Mouse (Mus musculus): ENCODE results near the gene Mfsd11.
"Not testable (repeated sequence)": the region's sequence is repeated elsewhere in the genome, so short reads cannot be mapped to it uniquely, and the experiment has no call there.

Mfsd11 gene

GRCm38 (mm10) chr11:116848086-116848876 lies 4.0 kb upstream of the Mfsd11 start:
- no peak for DNase-seq

DNA sequence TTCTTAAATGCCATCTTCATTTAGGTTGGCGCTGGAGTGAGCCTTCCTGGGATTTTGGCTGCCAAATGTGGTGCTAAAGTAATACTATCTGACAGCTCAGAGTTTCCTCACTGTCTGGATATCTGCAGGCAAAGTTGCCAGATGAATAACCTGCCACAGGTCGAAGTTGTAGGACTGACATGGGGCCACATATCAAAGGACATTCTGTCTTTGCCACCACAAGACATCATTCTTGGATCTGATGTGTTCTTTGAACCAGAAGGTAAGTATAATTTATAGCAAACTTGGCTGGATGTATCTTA lies 3.4 kb upstream of the Mfsd11 start:
- DNase-seq, result not testable (repeated sequence)

GRCm38 (mm10) chr11:116849587-116849986 lies 2.7 kb upstream of the Mfsd11 start:
- DNase-seq, result no peak

GRCm38 (mm10) chr11:116850085-116850484 lies 2.2 kb upstream of the Mfsd11 start:
- no peak for DNase-seq

GRCm38 (mm10) chr11:116850833-116851477 lies 1.3 kb upstream of the Mfsd11 start:
- DNase-seq, result no peak

- DNase-seq, result no peak
Measured at GRCm38 (mm10) chr11:116851576-116852290, 507 bp upstream of the Mfsd11 start.

DNA sequence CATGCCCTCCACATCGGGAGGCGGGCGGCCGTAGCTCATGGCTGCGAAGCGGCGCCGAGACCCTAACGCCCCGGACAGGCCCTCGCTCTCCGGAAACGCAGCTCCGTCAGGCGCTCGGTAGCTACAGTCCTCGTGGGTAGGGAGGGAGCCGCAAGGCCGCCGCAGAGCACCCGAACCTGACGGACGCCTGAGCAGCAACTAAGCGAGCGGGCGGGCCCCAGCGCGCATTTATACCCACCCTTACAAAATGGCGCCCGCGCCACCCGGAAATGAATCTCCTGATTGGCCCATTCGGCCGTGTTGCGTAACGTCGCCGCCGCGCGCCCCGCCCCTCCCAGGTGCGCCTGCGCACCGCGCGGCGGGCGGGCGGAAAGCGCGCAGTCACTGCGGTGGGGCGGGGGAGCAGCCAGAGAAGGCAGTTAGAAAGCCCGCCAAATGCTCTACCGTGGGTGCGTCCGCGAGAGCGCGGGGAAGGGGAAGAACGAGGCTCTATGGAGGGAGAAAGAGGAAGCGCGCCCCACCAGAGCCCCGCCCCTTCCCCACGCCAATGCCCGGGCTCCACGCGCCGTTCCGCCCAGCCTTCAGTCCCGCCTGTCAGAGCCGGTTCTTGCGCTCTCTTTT lies 761 bp downstream of the Mfsd11 start, which contains the start of gene Srsf2:
Gene Srsf2, minus strand, starts transcription at position 204 of the 621 bp plus-strand sequence.
- peak; percentile 97 to 98 for DNase-seq

DNA sequence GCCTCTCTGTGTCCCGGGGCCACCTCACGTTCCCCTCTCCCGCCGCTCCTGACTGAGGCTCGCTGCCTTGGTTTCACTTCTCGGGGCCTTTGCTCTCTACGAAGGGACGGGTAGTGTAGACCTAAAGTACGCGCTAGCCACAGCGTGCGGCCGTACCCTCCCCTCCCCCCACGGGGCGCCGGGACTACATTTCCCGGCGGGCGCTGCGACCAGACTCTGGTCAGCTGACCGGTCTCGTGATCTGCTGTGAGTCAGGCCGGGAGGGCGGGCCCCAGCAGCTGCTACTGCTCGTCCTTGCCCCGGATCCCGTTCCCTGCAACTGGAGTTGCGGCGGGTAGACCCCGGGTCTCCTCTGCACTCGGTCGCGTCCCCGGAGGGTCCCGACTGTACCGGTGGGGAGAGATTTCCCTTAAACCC lies 1.3 kb downstream of the Mfsd11 start:
- peak; percentile 97 to 98 for DNase-seq

- DNase-seq, result no peak
Measured at GRCm38 (mm10) chr11:116854279-116854678, 2.0 kb downstream of the Mfsd11 start.

DNA sequence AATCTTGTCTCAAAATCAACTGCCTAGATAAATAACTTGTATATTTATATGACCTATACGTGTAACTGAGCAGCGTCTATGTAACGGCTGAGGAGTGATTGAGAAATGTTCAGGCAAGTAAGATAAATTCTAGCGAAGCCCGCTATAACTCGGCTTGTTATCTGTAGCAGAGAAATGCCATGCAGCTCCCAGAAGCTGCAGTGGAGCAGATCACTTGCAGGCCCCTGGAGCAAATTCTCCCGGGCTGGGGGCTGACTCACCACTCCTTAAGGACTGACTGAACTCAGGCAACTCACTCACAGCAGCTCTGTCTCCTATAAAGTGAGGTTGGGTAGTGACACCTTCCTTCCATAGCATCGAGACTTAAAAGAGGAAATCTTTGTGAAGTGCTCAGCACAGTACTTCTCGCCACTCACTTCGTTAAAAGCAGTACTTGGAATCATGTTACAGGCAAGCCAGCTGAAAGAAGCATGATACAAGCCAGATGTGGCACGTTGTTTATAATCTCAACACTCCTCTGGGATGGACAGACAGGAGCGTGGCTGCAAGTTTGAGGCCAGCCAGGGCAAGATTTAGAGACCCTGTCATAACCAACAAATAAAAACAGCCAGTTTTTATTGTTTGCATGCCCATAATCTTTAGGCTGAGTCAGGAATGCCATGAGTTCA lies 5.1 kb downstream of the Mfsd11 start:
- no peak for DNase-seq

GRCm38 (mm10) chr11:116864444-116864843 lies 12.2 kb downstream of the Mfsd11 start:
- DNase-seq, result no peak

GRCm38 (mm10) chr11:116865945-116866585 lies 13.8 kb downstream of the Mfsd11 start:
- DNase-seq, result no peak

GRCm38 (mm10) chr11:116868129-116868528 lies 15.9 kb downstream of the Mfsd11 start:
- no peak for DNase-seq

GRCm38 (mm10) chr11:116869223-116869622 lies 17.0 kb downstream of the Mfsd11 start:
- DNase-seq, result no peak

DNA sequence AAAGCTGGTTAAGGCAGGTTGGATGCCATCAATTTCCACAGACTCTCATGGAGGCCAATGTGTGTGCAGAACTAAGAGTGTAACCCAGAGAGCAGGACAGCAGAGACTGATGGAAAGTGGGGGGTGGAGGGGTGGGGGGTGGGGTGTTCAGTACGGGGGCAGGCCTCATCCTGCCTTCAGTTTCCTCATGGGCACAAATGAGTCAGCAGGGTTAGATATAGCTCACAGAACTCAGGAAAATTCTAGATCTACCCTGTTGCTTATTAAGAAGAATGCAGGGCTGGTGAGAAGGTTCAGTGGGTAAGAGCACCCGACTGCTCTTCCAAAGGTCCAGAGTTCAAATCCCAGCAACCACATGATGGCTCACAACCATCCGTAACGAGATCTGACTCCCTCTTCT lies 17.4 kb downstream of the Mfsd11 start:
- no peak for DNase-seq

DNA sequence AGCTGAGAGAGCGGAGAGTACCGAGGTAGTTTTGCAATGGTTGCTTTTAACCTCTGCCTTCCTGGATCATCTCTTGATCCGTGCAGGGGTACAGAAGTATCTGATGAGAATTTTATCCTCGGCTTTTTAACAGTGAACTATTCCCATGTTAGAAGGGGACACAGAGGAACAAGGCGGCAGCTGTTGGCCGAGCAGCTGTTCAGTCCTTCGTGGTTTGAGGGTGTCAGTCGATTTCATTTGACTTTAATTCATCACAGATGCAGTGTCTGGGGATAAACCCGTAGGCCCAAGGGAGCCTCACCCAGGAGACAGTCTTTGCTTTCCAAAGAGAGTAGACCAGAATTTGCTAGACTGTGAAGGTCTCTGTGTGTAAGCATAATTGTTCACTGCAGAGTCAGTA lies 19.3 kb downstream of the Mfsd11 start:
- DNase-seq, result no peak

DNA sequence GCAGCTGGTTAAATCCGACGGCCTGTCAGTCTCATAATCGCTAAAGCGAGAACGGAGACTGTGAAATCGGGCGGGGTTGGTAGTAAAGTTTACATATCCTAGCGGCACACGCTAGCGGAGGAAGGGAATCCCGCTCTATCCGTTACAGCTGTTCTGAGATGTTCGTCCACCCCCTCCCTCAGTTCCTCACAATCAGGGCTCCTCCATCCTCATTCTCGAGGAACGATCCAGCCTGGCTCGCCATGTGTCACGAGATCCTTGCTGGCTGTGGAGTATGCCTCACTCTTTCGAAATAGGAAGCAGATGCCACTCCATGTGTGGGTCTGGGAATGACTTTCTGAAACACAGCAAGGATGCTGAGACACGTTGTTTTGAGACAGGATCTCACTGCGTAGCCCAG lies 21.7 kb downstream of the Mfsd11 start:
- DNase-seq, result no peak

DNA sequence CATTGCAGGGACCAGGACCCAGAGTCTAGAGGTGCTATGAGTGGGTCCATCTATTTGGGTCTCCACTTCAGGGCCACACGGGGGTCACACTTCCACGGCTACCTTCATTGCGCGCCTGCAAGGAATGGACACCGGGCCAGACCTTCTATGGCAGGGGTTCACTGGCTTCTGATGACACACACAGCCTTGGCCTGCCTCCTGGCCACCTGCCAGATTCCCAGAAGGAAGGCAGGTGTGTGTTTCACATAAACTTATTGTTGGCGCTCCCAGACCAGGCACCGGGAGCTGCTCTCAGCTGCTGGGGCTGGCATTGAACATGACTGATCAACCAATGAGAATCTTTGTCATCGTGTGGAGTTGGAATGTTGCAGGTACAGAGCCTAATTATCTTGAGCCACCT lies 26.2 kb downstream of the Mfsd11 start:
- DNase-seq, result no peak

GRCm38 (mm10) chr11:116880839-116881238 lies 28.6 kb downstream of the Mfsd11 start:
- DNase-seq, result peak in 1 of 2 experiments; percentile 32

- DNase-seq, result no peak
Measured at GRCm38 (mm10) chr11:116881440-116881839, 29.2 kb downstream of the Mfsd11 start.

- no peak for DNase-seq
Measured at GRCm38 (mm10) chr11:116882446-116882845, 30.2 kb downstream of the Mfsd11 start.

DNA sequence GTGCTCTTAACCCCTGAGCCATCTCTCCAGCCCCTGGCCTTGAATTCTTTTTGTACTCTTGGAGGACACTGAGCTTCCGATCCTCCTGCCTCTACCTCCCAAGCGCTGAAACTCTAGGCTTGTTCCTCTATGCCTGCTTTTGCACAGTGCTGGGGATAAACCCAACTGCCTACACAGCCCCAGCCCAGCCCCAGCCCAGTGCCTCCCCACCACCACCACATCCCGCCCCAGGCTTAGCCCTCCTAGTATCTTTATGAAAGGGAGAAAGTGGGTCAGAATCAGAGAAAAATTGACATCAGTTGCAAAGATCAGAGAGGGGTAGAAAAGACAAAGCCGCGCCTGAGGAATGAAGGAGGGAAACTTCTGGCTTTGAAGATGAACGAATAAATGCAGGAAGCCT lies 31.8 kb downstream of the Mfsd11 start:
- no peak for DNase-seq

Data from cerebellum, postnatal 36 days (tissue).